Mouse (Mus musculus) brain, embryonic 14.5 days (tissue): ENCODE data around the gene Rln1. TPM values are rescaled to one million over a fixed set of nuclear protein-coding genes. Genes with fewer than 3 reads are reported as not detected.

Source experiments
- DNase-seq: peaks from one replicate; pipeline ENCODE4 v3.0.0-alpha.2; 2011; ENCODE audit warnings: low read depth
- CTCF ChIP-seq: fragments of 200-500 bp; IDR thresholded peaks from 2 replicates; pipeline ENCODE4 v1.5.1; 2012; ENCODE audit warnings: inconsistent platforms, mild to moderate bottlenecking, moderate library complexity, borderline replicate concordance; ENCODE audit not compliant: insufficient read depth, insufficient read length; ENCODE audit errors: extremely low read depth
- POLR2A ChIP-seq: fragments of 200-500 bp; IDR thresholded peaks from 2 replicates; pipeline ENCODE4 v1.6.1; 2012; ENCODE audit warnings: mild to moderate bottlenecking, inconsistent platforms, borderline replicate concordance; ENCODE audit not compliant: poor library complexity, insufficient read depth, insufficient read length, severe bottlenecking; ENCODE audit errors: extremely low read depth
- polyA plus RNA-seq: library from polyadenylated mRNA; depleted of rRNA; stranded (reverse); fragments of >200 nt; gene quantifications from 2 replicates; pipeline ENCODE4 v1.2.3, GENCODE M21; 2012; rRNA removed

Rln1 gene
- polyA plus RNA-seq: 1.3 and 1.5 TPM in 2 replicates

- peak; percentile 81 for DNase-seq
- no peak for TF ChIP-seq POLR2A
- no peak for TF ChIP-seq CTCF
Measured at GRCm38 (mm10) chr19:29334068-29334745, at the start of gene Rln1. Rln1 (minus strand) TSS chr19:29334670.

- no peak for DNase-seq
- TF ChIP-seq POLR2A (no peak), CTCF (no peak)
Measured at GRCm38 (mm10) chr19:29383368-29383767, 48.9 kb upstream of the Rln1 start.

GRCm38 (mm10) chr19:29379839-29380603 is 45.6 kb upstream of the Rln1 start:
- no peak for TF ChIP-seq POLR2A
- DNase-seq: no peak

- no peak for DNase-seq
- TF ChIP-seq CTCF (no peak), POLR2A (no peak)
Measured at GRCm38 (mm10) chr19:29376382-29376781, 41.9 kb upstream of the Rln1 start.

GRCm38 (mm10) chr19:29374947-29375346 is 40.5 kb upstream of the Rln1 start:
- DNase-seq: no peak
- TF ChIP-seq POLR2A: no peak
- no peak for TF ChIP-seq CTCF

- DNase-seq: peak; percentile 40
- TF ChIP-seq CTCF (no peak), POLR2A (no peak)
Measured at GRCm38 (mm10) chr19:29373438-29373837, 39.0 kb upstream of the Rln1 start.

- no peak for DNase-seq
- TF ChIP-seq POLR2A (no peak), CTCF (no peak)
Measured at GRCm38 (mm10) chr19:29372621-29373020, 38.2 kb upstream of the Rln1 start.

- peak; percentile 61 for DNase-seq
- TF ChIP-seq CTCF: no peak
- no peak for TF ChIP-seq POLR2A
Measured at GRCm38 (mm10) chr19:29372138-29372537, 37.7 kb upstream of the Rln1 start.

- no peak for DNase-seq
- no peak for TF ChIP-seq POLR2A
- no peak for TF ChIP-seq CTCF
Measured at GRCm38 (mm10) chr19:29371284-29372081, 37.0 kb upstream of the Rln1 start.

GRCm38 (mm10) chr19:29370545-29371283 is 36.2 kb upstream of the Rln1 start:
- no peak for DNase-seq
- no peak for TF ChIP-seq POLR2A
- TF ChIP-seq CTCF: no peak

GRCm38 (mm10) chr19:29370112-29370511 is 35.6 kb upstream of the Rln1 start:
- TF ChIP-seq POLR2A: no peak
- no peak for TF ChIP-seq CTCF
- no peak for DNase-seq
